Mouse (Mus musculus) spleen, adult 18-20 months (tissue): ENCODE results near the gene Samd4b.
A peak's percentile ranks its signal among the peaks of the same experiment; 100 is the strongest.

ENCODE experiments used
- DNase-seq, 2 experiments: peaks; one replicate each; pipeline ENCODE4 v3.0.0; 2022; ENCODE audit warnings: mixed read lengths in 2 of 2

Samd4b gene

DNA sequence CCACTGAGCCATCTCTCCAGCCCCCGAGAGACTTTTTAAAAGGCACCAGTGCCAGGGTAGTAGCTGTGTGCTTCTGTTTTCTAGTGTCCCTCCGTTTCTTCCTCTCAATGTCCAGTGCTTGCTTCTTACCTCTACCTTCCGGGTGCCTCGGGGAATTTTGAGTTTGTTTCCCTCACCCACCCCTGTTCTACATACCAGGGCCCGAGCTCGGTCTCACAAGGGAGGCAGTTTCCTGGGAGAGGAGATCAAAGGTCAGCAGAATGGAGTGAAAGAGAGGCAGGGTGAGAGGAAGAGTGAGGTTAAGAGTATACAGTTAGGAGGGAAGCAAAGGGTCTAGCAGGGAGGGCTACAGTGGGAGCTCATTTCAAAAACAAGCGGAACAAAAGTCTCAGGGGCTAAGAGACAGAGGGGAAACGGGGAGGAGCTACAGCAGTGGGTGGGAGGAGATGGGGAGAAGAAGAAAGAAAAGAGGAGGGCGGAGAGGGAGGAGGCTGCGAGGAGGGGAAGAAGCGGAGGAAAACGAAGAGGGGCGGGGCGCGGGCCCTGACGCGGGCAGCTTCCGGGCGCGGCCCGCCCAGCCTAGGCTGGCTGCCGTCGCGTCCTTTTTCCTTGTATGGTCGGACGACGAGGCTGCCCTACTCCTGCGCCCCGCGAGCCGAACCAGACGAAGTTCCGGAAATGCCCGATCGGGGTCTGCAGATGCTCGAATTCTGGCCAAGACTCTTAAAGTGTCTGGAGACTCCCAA, 222.6 kb downstream of the Samd4b start:
- DNase-seq, result peak; percentile 93 to 94

DNA sequence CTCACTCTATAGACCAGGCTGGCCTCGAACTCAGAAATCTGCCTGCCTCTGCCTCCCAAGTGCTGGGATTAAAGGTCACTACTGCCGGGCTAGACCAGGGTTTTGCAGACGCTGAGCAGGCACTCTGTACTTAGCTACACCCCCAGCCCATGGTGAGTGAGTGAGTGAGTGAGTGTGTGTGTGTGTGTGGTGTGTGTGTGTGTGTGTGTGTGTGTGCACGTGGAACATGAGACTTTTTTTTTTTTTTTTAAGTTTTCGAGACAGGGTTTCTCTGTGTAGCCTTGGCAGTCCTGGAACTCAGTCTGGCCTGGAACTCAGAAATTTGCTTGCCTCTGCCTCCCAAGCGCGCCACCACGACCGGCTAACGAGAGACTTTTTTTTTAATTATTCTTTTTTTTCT, 223.3 kb downstream of the Samd4b start:
- no peak for DNase-seq

DNA sequence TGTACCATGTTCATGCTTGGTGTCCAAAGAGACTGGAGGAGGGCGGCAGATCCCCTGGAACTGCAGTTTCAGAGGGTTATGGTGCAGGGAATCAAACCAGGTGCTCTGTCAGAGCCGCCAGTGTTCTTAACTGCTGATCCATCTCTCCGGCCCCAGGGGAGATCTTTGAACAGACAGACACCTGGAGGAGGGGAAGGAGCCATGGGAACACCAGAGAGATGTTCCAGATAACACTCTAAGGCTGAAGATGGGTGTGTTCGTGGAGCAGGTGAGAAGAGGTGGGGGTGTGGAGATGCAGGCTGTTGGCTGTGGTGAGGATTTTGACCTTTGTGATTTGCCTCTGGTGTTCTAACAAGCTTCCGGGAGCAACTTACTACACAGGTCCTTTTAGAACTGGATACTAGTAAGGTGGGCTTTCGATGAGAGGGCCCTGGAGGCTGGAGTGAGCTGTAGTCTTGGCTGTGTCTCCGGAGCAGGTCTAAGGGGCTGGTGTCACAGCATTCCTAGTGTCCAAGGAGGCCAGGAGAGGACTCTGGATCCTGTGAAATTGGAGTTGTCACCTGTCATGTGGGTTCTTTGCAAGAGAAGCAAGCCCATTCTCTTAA, 224.0 kb downstream of the Samd4b start:
- no peak for DNase-seq

DNA sequence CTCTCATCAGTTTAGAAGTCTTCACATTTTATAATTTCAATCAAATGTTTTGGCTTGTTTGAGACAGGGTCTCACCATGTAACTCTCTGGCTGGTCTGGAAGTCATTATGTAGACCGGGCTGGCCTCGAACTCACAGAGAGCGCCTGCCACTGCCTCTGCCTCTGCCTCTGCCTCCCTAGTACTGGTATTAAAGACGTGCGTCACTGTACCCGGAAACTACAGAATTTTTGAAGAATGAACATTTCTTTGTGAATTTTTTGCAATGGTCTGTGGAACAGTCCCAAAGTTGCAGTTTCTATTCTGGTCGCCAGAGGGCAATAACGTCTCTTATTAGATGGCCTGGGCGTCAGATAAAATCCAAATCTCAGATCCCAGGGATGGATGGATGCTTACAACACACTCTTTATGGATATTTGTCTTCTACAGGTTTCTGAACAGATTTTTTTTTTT, 224.8 kb downstream of the Samd4b start:
- peak in 1 of 2 experiments; percentile 71 for DNase-seq

DNA sequence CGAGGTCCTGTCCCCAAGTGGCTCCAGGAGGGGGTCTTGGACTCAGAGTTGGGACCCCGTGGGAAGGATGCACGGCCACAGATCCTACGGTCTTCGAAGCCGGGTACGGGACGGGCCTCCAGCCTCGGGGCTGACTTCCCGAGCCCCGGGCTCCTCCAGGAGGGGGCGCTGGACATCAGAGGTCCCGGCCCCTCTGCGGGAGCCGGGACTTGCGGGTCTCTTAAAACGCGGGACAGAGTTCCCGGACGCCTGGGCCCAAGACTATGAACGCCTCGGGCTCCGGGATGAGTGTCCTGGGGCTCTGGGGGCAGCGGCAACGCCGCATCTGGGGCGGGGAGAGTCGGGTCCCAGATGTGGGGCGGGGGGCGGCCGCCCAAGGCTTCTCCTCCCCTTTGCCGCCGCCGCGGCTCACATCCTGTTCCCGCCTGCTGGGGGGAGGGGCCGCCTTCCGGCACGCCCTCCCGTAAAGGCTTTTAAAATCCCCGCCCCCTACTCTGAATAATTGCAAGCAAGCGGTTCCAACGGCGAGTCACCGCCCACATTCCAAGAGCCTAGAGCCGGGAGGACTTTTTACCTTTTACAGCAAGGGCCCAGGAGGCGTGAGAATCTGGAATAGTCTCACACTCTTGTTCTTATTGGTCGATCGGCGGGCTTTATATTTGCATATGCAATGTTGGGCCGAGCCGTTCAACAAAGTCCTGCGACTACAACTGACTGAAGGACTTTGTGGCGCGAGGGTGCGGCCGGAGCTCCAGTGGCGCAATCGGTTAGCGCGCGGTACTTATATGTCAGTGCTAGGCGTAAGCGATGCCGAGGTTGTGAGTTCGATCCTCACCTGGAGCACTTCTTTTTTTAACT, 225.5 kb downstream of the Samd4b start, which contains the start of gene Plekhg2:
Plekhg2 (minus strand) TSS at position 349 of the 858 bp plus-strand sequence.
- DNase-seq, result peak; percentile 96 to 97

DNA sequence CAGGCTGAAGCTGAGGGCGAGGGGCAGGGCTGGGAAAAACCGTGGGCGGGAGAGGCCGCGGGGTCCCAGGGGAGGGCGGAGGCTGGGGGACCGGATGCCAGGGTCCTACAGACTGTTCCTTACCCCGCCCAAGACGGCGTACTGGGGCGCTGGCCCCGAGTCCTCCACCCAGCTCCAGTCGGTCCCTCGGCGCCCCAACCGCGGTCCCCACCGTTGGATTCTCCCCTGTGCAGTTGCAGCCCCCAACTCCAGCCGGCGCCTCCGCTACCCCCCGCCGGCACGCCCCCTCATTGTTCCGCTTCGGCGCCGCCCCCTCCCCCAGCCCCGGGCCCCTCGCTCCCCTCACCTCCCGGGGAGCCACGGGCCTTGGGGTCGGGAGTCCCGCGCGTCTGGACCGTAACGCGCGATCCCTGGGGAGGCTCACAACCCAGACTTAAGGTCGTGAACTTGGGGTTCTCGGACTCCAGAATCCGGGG, 226.4 kb downstream of the Samd4b start:
- peak; percentile 73 for DNase-seq

DNA sequence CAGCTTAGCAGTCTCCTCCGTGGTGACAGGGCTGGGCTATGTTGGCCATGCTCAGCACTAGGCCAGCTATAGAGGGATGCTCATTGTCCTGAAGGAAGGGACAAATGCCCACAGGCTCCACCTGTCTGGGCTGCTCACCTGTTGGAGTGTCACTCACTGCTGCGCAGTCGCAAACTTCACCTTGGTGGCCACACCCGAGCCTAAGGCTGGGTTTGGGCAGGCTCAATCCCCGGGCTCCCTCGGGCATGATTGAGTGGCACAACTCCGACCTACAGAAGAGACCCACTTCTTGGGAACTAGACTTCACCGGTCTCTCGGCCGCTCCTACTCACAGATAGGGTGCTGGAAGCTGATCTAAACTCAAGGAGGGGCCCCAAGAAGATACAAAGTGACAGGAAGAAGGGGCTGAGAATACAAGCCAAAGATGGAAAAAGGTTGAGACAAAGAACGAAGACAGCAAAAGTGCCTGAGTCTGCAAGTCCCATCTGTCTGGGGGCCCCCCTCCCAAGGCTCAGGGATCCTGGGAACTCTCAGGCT, 226.9 kb downstream of the Samd4b start:
- DNase-seq, result no peak

DNA sequence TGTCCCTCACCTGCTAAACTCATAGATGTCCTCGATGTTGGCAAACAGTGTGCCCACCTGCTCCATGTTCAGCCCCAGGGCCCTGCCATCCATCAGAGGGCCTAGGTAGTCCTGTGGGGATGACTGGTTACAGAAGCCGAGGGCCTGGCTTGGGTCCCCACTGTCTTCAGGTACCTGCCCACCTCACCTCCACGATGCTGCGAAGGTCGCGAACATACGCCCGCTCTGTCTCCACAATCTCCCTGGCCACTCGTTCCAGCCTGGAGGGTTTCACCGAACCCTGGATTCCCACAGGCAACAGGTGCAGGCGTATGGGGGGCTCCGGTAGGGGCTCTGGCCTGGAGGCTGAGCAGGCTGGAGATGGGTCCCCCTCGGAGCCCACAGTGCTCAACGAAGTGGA, 227.9 kb downstream of the Samd4b start:
- DNase-seq, result no peak

DNA sequence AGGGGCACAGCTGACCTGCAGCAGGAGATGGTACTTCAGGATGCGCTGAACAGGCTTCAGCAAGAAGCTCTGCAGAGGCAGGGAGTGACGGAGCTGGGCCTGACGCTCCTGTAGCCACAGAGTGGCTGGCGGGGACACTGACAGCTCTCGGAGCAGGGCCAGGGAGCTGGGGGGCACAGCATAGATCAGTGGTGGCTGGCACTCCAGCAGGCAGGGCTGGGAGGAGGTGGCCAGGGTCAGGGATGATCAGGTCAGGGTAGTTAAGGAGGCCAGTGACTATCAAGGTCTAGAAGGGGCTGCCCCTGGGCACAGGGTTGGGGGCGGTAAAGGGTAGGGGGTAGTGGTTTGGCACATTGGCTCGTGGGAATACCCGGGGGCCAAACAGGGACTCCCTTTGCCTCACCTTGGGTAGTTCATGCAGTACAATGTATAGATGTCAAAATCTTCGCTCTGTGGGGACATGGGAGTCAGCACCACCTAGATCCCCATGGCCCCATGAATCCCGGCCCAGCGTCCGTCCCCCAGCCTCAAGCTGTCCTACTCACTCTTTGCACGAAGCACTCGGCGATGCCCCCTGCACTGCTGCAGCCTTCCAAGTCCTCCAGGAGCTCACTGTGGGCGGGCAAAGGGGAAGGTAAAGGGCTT, 229.5 kb downstream of the Samd4b start:
- DNase-seq, result no peak

DNA sequence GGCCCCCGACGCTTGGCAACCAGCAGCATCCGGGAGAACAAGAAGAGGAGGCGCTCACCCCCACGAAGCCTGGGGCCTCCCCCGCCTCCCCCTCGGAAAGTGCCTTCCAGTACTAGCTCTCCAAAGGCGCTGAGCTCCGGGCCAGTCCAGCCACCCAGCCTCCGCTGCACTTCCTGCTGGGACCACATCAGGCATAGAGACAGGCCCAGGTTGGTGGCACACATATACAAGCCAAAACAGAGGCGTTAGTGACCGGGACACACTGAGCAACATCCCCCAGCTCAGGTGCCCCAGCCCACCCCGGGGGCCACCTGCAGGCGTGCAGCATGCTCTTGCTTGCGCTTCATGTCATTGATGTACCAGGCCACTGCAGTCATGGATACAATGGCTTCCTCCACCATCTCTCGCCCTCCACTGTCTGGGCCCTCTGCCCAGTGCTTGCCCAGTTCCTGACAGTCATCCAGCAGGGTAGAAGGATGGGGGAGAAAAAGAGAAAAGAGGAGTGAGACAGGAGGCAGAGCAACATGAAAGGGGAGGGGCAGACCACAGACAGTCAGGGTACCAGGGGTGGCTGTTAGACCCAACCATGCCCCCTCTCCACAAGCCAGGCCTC, 230.2 kb downstream of the Samd4b start:
- DNase-seq, result no peak

DNA sequence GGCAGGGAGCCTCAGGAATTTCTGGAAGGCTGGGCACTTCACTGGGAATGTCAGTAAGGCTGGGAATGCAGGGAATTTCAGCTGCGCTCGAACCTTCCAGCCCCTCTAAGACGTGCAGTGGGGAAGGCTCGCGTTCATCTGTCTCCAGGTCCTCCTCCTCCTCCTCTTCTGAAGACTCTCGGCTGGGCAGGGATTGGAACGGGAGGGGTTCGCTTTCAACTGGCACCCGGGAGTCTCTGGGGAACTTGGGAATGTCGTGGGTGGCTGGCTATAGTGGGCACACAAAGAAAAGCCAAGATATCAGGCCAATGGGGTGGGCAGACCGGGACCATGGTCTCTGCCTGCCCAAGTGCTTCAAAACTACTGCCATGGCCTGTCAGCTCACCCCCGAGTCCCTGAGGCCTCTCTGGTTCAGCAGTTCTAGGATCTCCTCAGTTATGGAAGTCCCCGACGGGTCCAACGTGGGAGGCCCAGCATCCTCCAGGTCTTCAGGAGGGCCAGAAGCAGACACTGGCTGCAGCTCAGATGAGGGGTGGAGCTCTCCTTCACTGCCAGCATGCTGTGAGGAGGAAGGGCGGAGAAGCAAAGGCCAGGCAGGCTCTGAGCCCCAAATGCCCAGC, 235.4 kb downstream of the Samd4b start:
- DNase-seq, result no peak

DNA sequence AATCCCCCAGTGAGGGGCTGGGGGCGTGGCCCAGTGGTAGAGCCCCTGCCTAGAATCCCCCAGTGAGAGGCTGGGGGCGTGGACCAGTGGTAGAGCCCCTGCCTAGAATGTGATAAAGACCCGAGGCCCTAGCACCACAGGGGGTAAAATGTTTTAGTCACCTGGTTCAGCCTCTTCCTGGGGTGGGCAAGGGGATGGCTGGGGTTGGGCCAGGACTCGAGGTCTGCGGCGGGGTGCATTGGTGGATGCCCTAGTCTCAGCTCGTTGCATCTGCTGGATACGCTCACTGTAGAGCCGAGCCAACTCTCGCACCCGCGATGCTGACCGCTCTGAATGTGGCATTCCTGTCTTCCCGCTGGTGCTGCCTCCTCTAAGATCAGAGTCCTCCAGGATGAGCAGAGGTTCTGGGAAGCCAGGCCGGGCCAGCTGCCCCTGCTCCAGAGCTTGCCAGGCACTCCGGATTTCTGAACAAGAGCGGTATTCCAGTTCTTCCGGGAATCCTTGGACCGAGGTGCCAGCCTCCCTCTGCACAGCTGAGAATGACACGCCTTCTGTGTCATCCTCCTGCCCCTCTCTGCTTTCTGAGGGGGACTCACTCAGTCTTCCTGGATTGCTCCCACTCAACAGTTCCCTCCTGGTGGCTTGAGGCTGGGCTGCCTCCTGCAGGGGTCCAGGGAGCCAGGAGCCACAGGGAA, 236.2 kb downstream of the Samd4b start:
- DNase-seq, result no peak

DNA sequence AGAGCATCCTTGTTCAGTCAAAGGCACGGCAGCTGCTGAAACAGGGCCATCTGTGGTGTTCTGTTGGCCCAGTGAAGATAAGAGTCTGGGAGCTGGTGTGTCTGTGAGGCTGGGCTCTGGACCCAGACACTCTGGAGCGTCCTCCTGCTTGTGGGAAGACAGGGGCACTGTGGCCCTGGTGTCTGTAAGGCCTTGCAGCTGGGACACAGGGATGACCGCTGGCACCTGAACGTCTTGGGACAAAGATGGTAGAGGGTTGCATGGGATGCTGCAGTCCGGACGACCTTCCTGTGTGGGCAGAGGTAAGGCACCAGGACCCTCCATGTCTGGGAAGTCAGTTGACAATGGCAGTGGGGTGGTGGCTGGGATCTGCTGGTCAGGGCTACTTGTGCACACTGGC, 237.7 kb downstream of the Samd4b start:
- DNase-seq, result no peak

DNA sequence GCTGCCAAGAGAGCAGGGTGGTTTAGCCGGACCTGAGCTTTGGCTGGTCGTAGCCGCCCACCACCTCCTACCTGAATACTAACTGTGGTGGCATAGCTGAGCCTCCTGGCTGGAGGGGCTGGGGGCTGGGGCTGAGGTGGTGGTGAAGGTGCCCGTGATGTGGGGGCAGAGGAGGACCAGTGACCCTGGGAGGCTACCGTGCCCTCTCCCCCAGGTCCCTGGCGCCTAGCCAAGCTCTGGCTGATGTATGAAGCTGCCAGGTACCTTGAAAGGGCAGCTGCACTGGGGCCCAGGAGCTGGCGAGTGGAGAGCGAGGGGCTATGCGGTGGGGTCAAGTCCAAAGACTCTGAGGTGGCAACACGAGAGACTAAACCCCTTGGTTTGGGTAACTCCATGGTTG, 238.1 kb downstream of the Samd4b start:
- no peak for DNase-seq

DNA sequence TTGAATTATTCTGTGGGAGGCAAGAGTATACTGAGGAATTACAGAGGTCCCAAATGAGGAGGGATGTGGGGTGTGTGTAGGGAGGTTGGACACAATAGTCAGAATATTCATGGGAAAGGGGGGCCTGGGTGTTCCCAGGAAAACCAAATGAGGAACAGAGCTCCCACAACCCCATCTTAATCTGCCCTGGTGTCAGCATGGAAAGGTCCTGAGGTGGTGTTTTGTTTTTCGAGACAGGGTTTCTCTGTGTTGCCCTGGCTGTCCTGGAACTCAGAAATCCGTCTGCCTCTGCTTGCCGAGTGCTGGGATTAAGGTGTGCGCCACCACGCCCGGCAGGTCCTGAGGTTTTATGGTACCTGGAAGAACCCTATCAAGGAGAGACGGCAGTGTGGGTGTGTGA, 239.5 kb downstream of the Samd4b start:
- DNase-seq, result no peak

DNA sequence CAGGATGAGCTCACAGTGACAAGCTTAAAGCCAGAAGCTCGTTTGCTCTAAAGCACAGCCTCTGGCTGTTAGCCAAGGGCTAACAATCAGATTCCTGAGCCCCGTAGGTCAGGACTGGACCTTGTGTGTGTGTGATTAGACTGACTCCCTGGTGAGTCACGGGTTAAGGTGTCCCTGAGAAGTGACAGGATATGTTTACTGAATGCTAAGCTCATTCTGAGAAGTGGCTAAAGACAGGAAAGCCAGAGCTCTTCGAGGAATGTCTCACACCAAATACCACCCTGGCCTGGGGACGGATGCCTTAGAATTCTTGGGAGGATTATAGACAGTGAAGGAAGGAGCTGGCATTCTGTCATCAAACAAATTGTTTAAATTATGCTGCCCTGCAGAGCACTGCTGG, 240.0 kb downstream of the Samd4b start:
- DNase-seq, result no peak

DNA sequence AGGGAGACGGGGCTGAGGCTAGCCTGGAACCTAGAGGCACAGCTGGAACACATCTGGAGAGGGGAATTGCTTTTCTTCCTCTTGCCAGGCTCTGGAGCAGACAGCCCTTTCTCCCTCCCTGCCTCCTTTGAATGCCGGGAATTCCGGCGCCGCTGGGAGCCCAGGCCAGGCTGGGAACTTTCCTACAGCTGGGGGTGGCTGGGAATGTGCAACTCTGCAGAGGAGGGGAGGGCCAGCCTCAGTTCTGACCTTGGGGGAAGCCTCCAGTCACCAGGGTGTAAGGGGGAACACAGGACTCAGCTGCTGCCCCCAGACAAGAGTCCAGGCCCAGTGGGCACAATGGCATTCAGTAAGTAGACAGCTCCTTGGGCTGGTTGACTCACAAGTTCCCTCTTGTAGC, 241.0 kb downstream of the Samd4b start:
- DNase-seq, result no peak

DNA sequence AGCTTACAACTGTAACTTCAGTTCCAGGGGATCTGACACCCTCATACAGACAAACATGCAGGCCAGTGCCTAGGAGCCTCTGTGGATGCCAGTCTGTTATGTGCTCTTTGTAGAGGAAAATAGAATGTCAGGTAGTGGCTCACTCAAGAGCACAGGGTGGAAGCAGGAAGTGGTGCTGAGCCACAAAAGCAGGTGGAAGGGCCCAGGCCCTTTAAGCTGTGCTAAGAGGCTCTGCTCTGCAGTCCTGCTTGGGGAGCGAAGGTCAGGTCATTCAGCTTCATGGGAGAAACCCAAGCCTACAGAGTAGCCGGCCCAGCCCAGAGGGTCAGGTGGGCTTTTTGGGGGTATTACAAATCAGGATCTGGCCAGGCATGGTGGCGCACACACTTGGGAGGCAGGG, 242.7 kb downstream of the Samd4b start:
- DNase-seq, result peak in 1 of 2 experiments; percentile 23

DNA sequence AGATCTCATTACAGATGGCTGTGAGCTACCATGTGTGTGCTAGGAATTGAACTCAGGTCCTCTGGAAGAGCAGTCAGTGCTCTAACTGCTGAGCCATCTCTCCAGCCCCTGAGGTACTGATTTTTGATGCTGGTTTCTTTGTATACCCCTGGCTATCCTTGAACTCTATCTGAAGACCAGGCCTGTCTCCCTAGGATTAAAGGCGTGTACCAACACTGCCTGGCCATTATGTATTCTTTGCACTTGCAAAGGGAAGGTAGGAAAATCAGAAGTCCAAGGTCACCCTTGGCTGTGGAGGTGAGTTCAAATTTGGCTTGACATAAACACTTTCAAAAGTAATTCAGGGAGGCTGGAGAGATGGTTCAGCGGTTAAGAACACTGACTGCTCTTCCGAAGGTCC, 243.3 kb downstream of the Samd4b start:
- DNase-seq, result no peak

DNA sequence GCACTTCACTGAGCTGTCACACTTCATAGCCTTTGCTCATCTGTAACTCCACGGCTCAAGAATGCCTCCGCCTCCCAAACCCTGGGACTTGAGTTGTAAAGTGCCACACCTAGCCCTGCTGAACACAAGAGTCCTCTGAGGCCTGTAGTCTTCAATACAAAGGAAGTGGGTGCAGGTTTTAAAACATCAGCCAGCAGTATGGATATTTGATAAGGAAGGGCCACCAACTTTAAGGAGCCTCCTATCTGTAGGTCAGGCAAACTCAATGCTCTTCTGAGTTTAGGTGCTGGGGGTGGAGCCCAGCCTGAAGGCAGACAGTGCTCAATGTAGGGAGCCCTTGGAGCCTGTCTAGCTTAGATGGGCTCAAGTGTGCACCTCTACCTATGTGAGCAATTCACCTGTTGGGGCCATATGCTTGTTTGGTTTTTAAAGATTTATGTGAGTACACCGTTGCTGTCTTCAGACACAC, 243.8 kb downstream of the Samd4b start:
- no peak for DNase-seq

DNA sequence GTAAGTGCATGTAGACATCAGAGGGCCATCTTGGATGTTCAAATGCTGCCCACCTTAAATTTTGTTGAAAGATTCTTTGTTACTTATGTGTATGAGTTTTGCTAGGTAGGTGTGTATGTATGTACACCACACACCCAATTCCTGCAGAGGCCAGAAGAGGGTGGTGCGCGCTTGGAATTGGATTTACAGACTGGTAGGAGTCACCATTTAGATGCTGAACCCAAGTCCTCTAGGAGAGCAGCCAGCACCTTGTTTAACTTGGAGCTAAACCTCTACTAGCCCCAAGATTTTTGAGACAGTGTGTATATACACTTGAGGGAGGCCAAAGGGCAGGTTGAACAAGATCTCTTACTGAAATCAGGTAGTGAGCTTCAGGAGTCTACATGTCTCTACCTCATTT, 244.7 kb downstream of the Samd4b start:
- DNase-seq, result no peak
